Mouse (Mus musculus) forebrain, embryonic 16.5 days (tissue): ENCODE results near the gene Chac1. TPM values are rescaled to one million over a fixed set of nuclear protein-coding genes. Genes with fewer than 3 reads are reported as not detected.

Experiments used
- ATAC-seq: fragments of 200-750 bp; cut with Nextera tagmentation; 2 replicates; pipeline ENCODE4 v1.8.0; 2017; ENCODE audit warnings: mild to moderate bottlenecking, moderate library complexity
- H3K27ac ChIP-seq: fragments of 300-500 bp; sonication (generic); 2 replicates; pipeline ENCODE4 v1.5.1; 2014; ENCODE audit warnings: low read length, control low read depth
- H3K27me3 ChIP-seq: fragments of 300-500 bp; sonication (generic); replicated peaks from 2 replicates; pipeline ENCODE4 v1.6.1; 2014; ENCODE audit warnings: low read length; ENCODE audit not compliant: control insufficient read depth, insufficient read depth
- H3K36me3 ChIP-seq: fragments of 300-500 bp; sonication (generic); 2 replicates; pipeline ENCODE4 v1.6.1; 2014; ENCODE audit not compliant: control insufficient read depth, insufficient read depth
- H3K4me1 ChIP-seq: fragments of 300-500 bp; sonication (generic); replicated peaks from 2 replicates; pipeline ENCODE4 v1.6.1; 2014; ENCODE audit warnings: low read length; ENCODE audit not compliant: control insufficient read depth, insufficient read depth
- H3K4me2 ChIP-seq: fragments of 300-500 bp; sonication (generic); 2 replicates; pipeline ENCODE4 v1.6.1; 2014; ENCODE audit warnings: mild to moderate bottlenecking, low read length, control low read depth
- H3K4me3 ChIP-seq: fragments of 300-500 bp; sonication (generic); replicated peaks from 2 replicates; pipeline ENCODE4 v1.5.1; 2014; ENCODE audit warnings: mild to moderate bottlenecking, low read length, control low read depth
- H3K9ac ChIP-seq: fragments of 300-500 bp; sonication (generic); replicated peaks from 2 replicates; pipeline ENCODE4 v1.6.1; 2014; ENCODE audit warnings: low read depth, low read length, control low read depth
- H3K9me3 ChIP-seq: fragments of 300-500 bp; sonication (generic); 2 replicates; pipeline ENCODE4 v1.6.1; 2016; ENCODE audit warnings: low read length; ENCODE audit not compliant: control insufficient read depth
- WGBS: fragments of 180-500 bp; shearing (Covaris S2); extraction: QIAGEN DNeasy Blood & Tissue Kit; methylation state at CpG from one replicate; pipeline ENCODE4 v1.1.7; 2014; 5-methylcytosine and 5-hydroxymethylcytosine counted together
- polyA plus RNA-seq: library from polyadenylated mRNA; unstranded; fragments of >200 nt; fragmentation: Nextera tagmentation; extraction: Ambion mirVana; gene quantifications from 2 replicates; pipeline ENCODE4 v1.2.1, GENCODE M21; 2015

Chac1 gene
- polyA plus RNA-seq, 1 experiment from 2014 or later, result 11.3 TPM

GRCm38 (mm10) chr2:119318043-119318710 is 32.9 kb upstream of the Chac1 start:
- peaks cover 51% of the 10 kb centered on the region for H3K27me3 ChIP-seq
- no peak for ATAC-seq
- 74% methylated on average over 3 of the region's 3 CpGs for WGBS

DNA sequence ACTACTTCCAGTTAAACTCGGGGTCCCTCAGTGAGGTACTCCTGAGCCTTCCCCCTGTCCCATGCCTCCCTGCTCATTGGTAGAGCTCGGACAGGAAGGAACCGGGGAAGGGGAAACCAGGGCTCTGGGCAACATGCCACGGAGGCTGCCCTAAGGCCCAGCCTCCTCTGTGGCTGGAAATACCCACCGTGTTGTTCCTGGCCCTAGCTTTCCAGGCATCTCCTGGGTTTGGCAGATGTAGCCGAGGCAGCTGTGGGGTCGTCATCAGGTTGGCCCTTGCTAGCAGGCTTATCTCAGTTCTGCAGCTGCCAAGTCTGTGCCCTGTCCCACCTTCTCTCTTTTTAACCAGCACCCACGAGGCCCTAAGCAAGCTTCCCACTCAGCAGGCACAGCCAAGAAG is 30.5 kb upstream of the Chac1 start:
- Histone ChIP-seq H3K4me3 (no peak overlapping the region), H3K4me1 (peaks cover 40% of the 10 kb centered on the region), H3K27me3 (peaks cover 64% of the 10 kb centered on the region), H3K27ac (no peak overlapping the region), H3K9me3 (peaks cover 2% of the 10 kb centered on the region; the same call in 1 of the 2 replicates), H3K36me3 (no peaks in the 10 kb centered on the region), H3K9ac (no peak overlapping the region), H3K4me2 (no peak overlapping the region)
- no peak for ATAC-seq
- 65% methylated on average over 8 of the region's 8 CpGs for WGBS

More at GRCm38 (mm10) chr2:119318043-119318710, 32.9 kb upstream of the Chac1 start:
- no peaks in the 10 kb centered on the region for H3K36me3 ChIP-seq
- no peak overlapping the region for H3K27ac ChIP-seq
- no peak overlapping the region for H3K9ac ChIP-seq
- H3K9me3 ChIP-seq, result peaks cover 2% of the 10 kb centered on the region; the same call in 1 of the 2 replicates
- H3K4me3 ChIP-seq, result no peak overlapping the region
- H3K4me2 ChIP-seq, result no peak overlapping the region
- peaks cover 28% of the 10 kb centered on the region for H3K4me1 ChIP-seq

DNA sequence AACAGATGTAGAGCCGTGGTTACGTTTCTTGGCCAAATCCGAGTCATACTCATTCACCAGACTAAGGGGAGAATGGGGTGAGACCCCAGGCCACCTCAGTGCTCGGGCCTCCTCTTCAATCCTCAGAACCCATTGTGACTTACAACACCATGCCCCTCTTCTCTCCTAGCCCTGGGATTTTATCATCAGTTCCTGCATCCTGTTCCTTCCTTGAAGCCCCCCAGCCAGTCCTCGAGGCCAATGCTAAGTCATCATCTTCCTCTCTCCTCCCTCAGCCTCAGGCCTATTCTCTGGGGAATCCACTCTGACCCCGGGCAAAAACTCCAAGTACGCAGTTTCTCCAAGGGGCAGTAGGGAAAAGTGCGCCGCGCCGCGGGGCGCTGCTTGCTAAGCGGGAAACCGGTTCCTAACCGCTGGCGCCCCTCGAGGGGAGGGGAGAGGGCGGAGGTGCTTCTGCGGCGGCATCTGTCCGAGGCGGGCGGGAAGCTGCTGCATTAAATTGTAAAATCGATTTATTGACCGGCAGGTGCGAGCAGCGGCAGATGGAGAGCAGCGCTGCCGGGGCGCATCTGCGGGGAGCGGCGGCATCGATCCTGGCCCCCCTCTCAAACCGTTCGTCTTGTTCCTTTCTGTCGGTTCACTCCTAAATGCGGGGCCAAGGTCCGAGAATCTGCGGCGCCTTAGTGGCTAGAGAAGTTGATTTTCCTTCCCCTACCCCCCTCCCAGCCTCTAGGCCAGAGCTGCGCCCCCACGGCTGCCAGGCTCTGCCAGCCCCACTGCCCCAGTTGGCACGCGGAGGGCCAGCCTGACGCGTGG is 29.1 kb upstream of the Chac1 start:
- Histone ChIP-seq H3K4me2 (peak overlapping the region; percentile 77), H3K27ac (no peak overlapping the region), H3K4me1 (peaks cover 54% of the 10 kb centered on the region), H3K4me3 (peak overlapping the region; percentile 42), H3K9ac (peak overlapping the region; percentile 50), H3K27me3 (peaks cover 64% of the 10 kb centered on the region), H3K9me3 (no peaks in the 10 kb centered on the region), H3K36me3 (no peaks in the 10 kb centered on the region)
- 1% methylated on average over 48 of the region's 48 CpGs for WGBS
- ATAC-seq, result no peak

DNA sequence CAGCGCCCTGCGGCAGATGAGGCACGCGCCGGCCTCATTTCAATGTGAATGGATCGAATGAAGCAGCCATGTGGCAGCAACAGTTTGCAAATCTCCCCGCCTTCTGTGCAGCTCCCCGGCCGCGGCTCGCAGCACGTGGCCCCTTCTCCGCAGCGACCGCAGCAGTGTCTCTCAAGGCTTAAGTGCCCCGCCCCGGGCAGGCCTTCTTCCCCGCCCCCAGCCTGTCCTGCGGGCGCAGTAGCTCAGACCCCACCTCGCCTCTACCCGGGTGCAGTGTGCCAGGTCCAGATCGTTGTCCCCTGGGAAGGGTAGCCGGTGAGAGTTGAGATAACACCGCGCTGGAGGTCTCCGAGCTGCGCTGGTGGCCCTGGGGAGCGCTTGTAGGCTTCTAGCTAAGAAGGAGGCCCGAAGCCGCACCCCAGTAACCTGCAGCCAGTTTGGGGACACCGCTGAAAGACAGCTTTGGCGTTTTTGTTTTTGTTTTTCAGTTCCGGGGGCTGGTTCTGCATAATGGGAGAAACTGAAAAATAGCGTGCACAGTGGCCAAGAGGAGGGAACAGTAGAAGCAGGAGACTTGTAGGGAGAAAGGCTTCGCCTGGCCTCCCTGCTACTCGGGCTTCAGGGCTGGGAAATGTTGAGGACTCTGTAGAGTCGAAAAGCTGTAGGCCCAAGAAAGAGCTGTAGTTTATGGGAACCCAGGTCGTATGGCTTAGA is 28.3 kb upstream of the Chac1 start:
- Histone ChIP-seq H3K4me2 (peak overlapping the region; percentile 77), H3K4me1 (peaks cover 57% of the 10 kb centered on the region), H3K27me3 (peaks cover 64% of the 10 kb centered on the region), H3K4me3 (peak overlapping the region; percentile 42), H3K9me3 (no peaks in the 10 kb centered on the region), H3K9ac (peak overlapping the region; percentile 50), H3K27ac (no peak overlapping the region), H3K36me3 (no peaks in the 10 kb centered on the region)
- ATAC-seq, result peak; percentile 86
- WGBS, result 2% methylated on average over 39 of the region's 39 CpGs

- H3K9ac ChIP-seq, result no peak overlapping the region
- H3K27me3 ChIP-seq, result peaks cover 70% of the 10 kb centered on the region
- H3K27ac ChIP-seq, result no peak overlapping the region
- WGBS, result 2% methylated on average over 29 of the region's 32 CpGs
- no peaks in the 10 kb centered on the region for H3K9me3 ChIP-seq
- no peak overlapping the region; the same call in 1 of the 2 replicates for H3K4me3 ChIP-seq
- ATAC-seq, result no peak
- H3K36me3 ChIP-seq, result no peaks in the 10 kb centered on the region
- H3K4me1 ChIP-seq, result peaks cover 57% of the 10 kb centered on the region
- H3K4me2 ChIP-seq, result peak overlapping the region; percentile 86
Observed at GRCm38 (mm10) chr2:119323866-119324575, 27.0 kb upstream of the Chac1 start.

GRCm38 (mm10) chr2:119324576-119325318 is 26.3 kb upstream of the Chac1 start:
- Histone ChIP-seq H3K9ac (no peak overlapping the region), H3K9me3 (no peaks in the 10 kb centered on the region), H3K4me2 (peak overlapping the region; percentile 86), H3K4me1 (peaks cover 57% of the 10 kb centered on the region), H3K27ac (no peak overlapping the region), H3K4me3 (peak overlapping the region; percentile 50), H3K36me3 (no peaks in the 10 kb centered on the region), H3K27me3 (peaks cover 70% of the 10 kb centered on the region)
- under 1% methylated on average over 31 of the region's 32 CpGs for WGBS
- ATAC-seq, result no peak

DNA sequence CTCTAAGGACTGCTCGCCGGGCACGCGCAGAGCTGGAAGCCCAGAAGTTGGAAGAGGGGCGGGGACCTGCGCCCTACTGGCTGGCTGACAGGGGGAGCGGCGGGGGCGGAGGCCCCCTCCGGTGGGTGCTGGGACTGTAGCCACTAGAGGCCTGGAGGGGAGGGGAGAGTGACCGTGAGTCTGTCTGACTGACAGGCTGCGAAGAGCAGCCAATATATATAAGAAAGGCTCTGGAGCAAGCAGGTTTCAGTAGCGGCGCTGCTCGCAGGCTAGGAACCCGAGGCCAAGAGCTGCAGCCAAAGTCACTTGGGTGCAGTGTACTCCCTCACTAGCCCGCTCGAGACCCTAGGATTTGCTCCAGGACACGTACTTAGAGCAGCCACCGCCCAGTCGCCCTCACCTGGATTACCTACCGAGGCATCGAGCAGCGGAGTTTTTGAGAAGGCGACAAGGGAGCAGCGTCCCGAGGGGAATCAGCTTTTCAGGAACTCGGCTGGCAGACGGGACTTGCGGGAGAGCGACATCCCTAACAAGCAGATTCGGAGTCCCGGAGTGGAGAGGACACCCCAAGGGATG is 25.4 kb upstream of the Chac1 start, which contains the start of gene Dll4:
Gene Dll4 (plus strand): TSS at position 217 of the 576 bp plus-strand sequence.
- peaks cover 57% of the 10 kb centered on the region for H3K4me1 ChIP-seq

More for the DNA sequence above, 25.4 kb upstream of the Chac1 start, which contains the start of gene Dll4:
- 0% methylated on average over 33 of the region's 33 CpGs for WGBS
- H3K4me2 ChIP-seq, result peak within 1 kb of the TSS; percentile 86
- H3K27ac ChIP-seq, result no peak within 1 kb of the TSS
- H3K27me3 ChIP-seq, result peaks cover 68% of the 10 kb centered on the region
- H3K9me3 ChIP-seq, result no peaks in the 10 kb centered on the region
- peak within 1 kb of the TSS; percentile 50 for H3K4me3 ChIP-seq
- no peak for ATAC-seq
- H3K9ac ChIP-seq, result peak within 1 kb of the TSS; percentile 47
- H3K36me3 ChIP-seq, result no peaks in the 10 kb centered on the region
